Mouse (Mus musculus): ENCODE measurements around the gene Phtf1. TPM values are rescaled to one million over a fixed set of nuclear protein-coding genes. Genes with fewer than 3 reads are reported as not detected.
A peak's percentile ranks its signal among the peaks of the same experiment; 100 is the strongest.

The Phtf1 gene
- polyA plus RNA-seq, 1 experiment from 2014 or later: 28.9 TPM

DNA sequence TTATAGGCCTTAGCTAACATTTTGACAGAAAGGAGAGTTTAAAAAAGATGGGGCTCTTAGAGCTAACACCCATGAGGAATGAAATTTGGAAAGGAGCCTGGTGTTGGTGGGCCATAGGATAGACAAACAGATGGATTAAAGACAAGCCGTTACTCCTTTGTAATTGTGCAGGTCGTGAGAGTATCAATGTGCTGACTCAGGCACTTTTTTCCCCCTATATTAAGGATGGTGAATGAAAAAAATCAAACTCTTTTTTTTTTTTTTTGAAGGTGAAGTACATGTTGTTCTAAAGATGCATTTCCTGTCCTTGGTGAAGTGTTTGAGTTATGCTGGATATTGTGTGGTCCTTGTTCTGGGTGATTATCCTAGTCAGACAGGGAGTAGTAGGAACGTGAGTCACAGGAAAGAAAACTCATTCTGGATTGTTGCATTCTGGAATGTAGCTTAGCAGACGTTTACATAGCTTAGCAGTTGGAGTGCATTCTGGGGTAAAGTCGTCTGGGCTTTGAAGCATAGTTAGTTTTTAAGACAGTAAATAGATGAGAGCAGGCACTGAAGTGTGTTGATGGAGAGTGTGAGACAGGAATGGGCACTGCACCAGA lies 20.0 kb downstream of the Phtf1 start:
- Histone ChIP-seq H3K36me3 (peaks cover 73% of the 10 kb centered on the region), H3K4me3 (no peak overlapping the region), H3K27ac (replicated peaks) (no peak overlapping the region), H3K27me3 (no peaks in the 10 kb centered on the region), H3K4me1 (no peaks in the 10 kb centered on the region), H3K9ac (replicated peaks) (no peak overlapping the region), H3K9me3 (no peaks in the 10 kb centered on the region), H3K4me2 (replicated peaks) (no peak overlapping the region)
- 61% methylated on average over 5 of the region's 5 CpGs for WGBS
- no peak for ATAC-seq (replicated peaks)

DNA sequence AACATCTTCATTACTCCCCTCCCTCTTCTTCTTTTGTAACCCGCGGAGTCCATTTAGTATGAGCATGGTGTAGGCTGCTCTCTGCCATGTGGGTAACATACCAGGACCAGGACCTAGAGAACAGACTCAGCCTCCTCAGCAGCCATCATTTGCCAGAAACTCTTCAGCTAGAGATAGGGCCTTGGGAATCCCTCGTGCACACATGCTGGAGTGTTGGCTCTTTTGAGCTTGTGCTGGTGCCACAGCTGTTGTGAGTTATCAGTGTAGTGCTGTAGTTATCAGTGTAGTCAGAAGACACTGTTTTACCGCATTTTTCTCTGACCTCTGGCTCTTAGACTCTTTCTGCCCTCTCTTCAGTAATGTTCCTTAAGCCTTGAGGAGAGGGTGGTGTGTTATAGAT lies 21.4 kb downstream of the Phtf1 start:
- no peak overlapping the region for H3K27ac ChIP-seq (replicated peaks)
- no peaks in the 10 kb centered on the region for H3K9me3 ChIP-seq
- H3K36me3 ChIP-seq: peaks cover 67% of the 10 kb centered on the region
- no peak overlapping the region for H3K9ac ChIP-seq (replicated peaks)
- no peaks in the 10 kb centered on the region for H3K4me1 ChIP-seq
- H3K27me3 ChIP-seq: no peaks in the 10 kb centered on the region
- WGBS: 96% methylated on average over 4 of the region's 4 CpGs
- no peak overlapping the region for H3K4me3 ChIP-seq
- H3K4me2 ChIP-seq (replicated peaks): no peak overlapping the region
- no peak for ATAC-seq (replicated peaks)

DNA sequence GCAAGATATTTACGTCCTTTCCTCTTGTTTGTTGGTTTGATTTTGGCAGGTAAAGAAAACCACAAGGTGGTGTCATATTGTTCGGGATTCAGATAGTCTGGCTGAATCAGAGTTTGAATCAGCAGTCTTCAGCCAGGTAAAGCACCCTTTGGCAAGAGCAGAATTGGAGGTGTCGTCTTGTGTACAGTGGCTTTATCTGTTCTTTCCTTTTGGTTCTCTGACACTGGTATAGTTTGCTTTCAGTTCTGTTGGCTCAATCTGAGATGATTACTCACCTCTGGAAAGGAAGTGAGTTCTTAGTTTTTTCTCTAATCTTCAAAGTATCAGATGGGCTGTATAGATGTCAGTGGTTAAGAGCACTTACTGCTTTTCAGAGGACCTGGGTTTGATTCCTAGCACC lies 23.4 kb downstream of the Phtf1 start:
- Histone ChIP-seq H3K9me3 (no peaks in the 10 kb centered on the region), H3K4me3 (no peak overlapping the region), H3K36me3 (peaks cover 59% of the 10 kb centered on the region), H3K27ac (replicated peaks) (no peak overlapping the region), H3K9ac (replicated peaks) (no peak overlapping the region), H3K4me1 (no peaks in the 10 kb centered on the region), H3K4me2 (replicated peaks) (no peak overlapping the region), H3K27me3 (no peaks in the 10 kb centered on the region)
- WGBS: 91% methylated on average over 3 of the region's 3 CpGs
- ATAC-seq (replicated peaks): no peak

DNA sequence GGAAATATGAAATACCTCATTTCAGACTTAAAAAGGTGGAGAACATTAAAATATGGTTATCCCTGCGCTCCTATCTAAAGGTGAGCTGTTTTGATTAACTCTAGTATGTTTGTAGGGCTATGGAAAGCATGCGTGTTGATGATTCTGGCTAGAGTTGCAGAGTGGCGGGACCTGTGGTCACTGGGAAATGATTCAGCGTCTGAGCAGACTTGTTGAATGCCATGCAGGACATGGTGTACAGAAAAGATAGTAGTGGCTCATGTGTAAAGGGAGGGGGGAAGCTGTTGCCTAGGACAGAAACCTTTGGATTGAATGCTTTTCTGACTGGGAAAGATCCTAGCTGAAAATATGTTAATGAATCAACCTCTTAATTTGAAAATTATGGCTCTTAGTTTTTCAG lies 30.8 kb downstream of the Phtf1 start:
- no peak for ATAC-seq (replicated peaks)
- H3K27me3 ChIP-seq: no peaks in the 10 kb centered on the region
- H3K36me3 ChIP-seq: peaks cover 48% of the 10 kb centered on the region
- H3K27ac ChIP-seq (replicated peaks): no peak overlapping the region
- H3K9ac ChIP-seq (replicated peaks): no peak overlapping the region
- H3K4me3 ChIP-seq: no peak overlapping the region
- WGBS: 93% methylated on average over 4 of the region's 4 CpGs
- H3K4me2 ChIP-seq (replicated peaks): no peak overlapping the region
- no peaks in the 10 kb centered on the region for H3K4me1 ChIP-seq
- H3K9me3 ChIP-seq: no peaks in the 10 kb centered on the region

DNA sequence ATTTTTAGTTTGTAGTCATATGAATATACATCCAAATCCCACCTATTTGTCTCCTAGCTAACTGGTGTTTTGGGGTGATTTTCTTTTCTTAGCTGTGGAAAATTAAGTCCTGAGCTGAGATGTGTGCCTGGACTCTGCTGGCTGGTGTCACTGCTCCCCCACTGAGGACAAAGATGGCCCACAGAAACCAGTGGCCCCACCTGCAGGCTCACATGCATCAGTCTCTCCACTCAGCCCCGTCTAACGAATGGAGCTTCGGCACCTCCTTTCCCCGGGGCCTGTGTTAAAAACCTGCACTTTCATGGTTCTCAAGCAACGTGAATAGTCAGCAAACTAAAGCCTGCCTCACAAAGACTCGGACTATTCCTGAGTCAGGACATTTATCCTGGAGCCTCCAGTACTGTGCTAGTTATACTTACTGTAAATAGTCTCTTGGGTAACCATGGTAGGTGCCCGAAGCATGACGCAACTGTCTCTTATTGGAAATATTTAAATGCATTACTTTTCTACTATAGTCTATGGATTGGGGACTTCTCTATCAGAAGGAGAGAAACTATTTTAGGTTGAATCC lies 39.1 kb downstream of the Phtf1 start:
- no peak for ATAC-seq (replicated peaks)
- Histone ChIP-seq H3K9me3 (no peaks in the 10 kb centered on the region), H3K9ac (replicated peaks) (no peak overlapping the region), H3K4me1 (peaks cover 8% of the 10 kb centered on the region), H3K27ac (replicated peaks) (0 out of 2 replicates have a peak overlapping the region, but pooled peaks have one; percentile 23), H3K36me3 (peaks cover 51% of the 10 kb centered on the region), H3K4me2 (replicated peaks) (no peak overlapping the region), H3K27me3 (no peaks in the 10 kb centered on the region), H3K4me3 (no peak overlapping the region)
- 49% methylated on average over 8 of the region's 8 CpGs for WGBS

DNA sequence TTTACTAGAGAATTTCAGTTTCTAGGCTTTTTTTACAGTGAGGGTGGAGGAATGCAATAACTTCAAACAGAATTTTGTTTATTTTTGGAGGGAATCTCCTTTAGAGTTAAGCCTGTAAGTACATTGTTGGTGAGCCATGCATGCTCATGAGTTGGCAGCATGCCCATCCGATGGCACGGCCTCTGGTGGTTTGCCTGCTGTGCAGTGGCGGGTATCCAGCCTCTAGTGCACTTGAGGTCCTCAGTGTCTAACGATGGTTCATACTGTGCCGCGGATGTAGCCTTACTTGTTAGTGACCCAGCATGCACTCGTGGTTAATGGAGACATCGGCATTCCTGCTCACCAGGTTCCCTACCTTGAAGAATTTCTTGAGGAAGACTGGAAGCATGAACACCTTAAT lies 39.6 kb downstream of the Phtf1 start:
- no peak overlapping the region for H3K9ac ChIP-seq (replicated peaks)
- no peaks in the 10 kb centered on the region for H3K9me3 ChIP-seq
- WGBS: 38% methylated on average over 8 of the region's 8 CpGs
- peaks cover 8% of the 10 kb centered on the region for H3K4me1 ChIP-seq
- peaks cover 47% of the 10 kb centered on the region for H3K36me3 ChIP-seq
- no peak overlapping the region for H3K4me2 ChIP-seq (replicated peaks)
- H3K4me3 ChIP-seq: no peak overlapping the region
- no peaks in the 10 kb centered on the region for H3K27me3 ChIP-seq
- H3K27ac ChIP-seq (replicated peaks): no peak overlapping the region
- peak; percentile 51; the same call in 1 of the 2 replicates for ATAC-seq (replicated peaks)

DNA sequence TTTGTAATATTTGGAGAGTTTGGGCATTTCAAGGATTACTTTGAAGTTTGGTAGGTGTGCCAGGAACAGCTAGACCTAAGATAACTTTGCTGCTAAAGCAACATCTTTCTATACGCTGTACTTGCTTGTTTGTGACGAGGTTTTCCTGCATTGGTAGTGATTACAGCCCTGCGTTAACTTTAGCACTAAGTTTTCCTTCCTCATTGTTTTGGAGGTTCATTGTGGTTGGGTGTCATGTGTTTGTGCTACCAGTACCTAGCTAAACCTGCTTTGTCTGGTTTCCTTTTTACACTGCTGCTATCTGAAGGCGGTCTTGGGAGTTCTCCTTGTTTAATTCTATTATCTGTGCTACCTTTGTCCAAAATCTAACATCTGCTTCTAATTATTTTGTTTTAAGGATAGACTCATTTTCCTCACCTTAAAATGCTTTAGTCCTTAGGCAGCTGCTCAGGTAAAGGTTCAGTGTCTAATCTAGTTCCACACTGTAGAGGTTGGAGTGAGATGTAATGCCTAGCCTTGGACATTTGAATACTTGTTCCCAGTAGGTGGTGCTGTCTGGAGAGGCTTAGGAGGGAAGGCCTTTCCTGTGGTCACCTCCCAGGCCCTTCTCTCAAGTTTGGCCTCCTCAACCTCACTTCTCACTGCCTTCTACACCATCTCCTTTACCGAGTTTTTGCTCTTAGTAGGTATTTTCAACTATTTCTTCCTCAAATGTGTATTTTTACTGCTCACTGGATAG lies 42.2 kb downstream of the Phtf1 start:
- Histone ChIP-seq H3K9ac (replicated peaks) (no peak overlapping the region), H3K27ac (replicated peaks) (no peak overlapping the region), H3K27me3 (no peaks in the 10 kb centered on the region), H3K9me3 (no peaks in the 10 kb centered on the region), H3K36me3 (peaks cover 38% of the 10 kb centered on the region), H3K4me3 (no peak overlapping the region), H3K4me1 (peaks cover 8% of the 10 kb centered on the region), H3K4me2 (replicated peaks) (no peak overlapping the region)
- no peak for ATAC-seq (replicated peaks)
- 90% methylated on average over 5 of the region's 5 CpGs for WGBS

DNA sequence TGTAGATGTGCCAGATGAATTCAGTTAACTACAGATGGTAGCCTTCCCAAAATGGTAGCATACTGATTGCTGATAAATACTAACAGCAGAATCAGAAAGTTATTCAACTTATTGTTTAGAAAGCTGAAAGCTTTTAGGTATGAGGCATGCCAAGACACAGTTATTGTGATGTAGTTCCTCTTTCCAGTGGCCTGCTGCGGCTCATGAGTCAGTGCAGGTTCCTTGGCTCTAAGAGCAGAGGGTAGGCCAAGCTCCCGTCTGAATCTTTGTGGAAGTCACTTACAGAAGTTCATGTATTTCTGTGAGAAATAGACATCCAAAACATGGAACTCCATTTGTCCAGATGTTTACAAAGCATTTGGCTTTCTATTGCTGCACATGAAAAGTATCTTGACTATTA lies 44.1 kb downstream of the Phtf1 start:
- WGBS: 95% methylated on average over 2 of the region's 2 CpGs
- Histone ChIP-seq H3K4me1 (peaks cover 6% of the 10 kb centered on the region), H3K4me2 (replicated peaks) (no peak overlapping the region), H3K27me3 (no peaks in the 10 kb centered on the region), H3K27ac (replicated peaks) (no peak overlapping the region), H3K36me3 (peaks cover 34% of the 10 kb centered on the region), H3K4me3 (no peak overlapping the region), H3K9me3 (no peaks in the 10 kb centered on the region), H3K9ac (replicated peaks) (no peak overlapping the region)
- ATAC-seq (replicated peaks): no peak

DNA sequence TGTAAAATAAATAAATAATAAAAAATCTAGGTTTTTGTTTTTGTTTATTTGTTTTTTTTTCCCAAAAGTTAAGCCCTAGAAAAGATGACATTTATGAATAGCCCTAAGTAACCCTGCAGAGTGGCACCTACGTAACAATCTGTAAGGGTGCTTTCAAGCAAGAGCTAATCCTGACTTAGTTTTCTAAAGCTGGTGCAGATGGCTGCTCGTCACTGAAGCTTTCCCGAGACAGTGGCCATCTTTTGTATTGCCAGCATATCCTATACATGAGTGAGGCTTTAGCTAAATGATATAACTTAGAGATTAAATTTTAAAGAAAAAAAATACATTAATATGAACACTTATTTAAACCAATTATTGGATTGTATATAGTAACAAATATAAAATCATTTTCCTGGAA lies 50.0 kb downstream of the Phtf1 start:
- H3K36me3 ChIP-seq: peaks cover 30% of the 10 kb centered on the region
- ATAC-seq (replicated peaks): no peak

DNA sequence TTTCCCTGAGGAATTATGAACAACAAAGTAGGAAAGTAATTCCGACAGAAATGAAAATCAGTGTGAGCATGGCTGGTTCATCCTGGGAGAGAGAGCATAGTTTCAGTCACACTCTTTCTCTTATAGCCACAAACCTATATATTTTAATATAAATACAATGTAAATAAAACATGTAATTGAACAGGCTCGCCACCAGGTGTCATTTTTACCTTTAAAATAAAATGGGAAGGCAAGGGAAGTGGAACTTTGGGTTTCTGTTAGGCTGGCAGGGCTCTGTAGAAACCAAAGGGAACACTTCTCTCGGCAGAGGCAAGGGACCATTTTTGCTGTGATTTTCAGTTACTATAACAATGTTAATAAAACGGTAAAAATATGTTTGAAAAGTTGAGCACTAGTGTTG lies 51.5 kb downstream of the Phtf1 start:
- Histone ChIP-seq H3K27me3 (no peaks in the 10 kb centered on the region), H3K27ac (replicated peaks) (no peak overlapping the region), H3K36me3 (peaks cover 30% of the 10 kb centered on the region), H3K9ac (replicated peaks) (no peak overlapping the region), H3K4me1 (no peaks in the 10 kb centered on the region), H3K4me2 (replicated peaks) (no peak overlapping the region), H3K4me3 (no peak overlapping the region), H3K9me3 (no peaks in the 10 kb centered on the region)
- no peak for ATAC-seq (replicated peaks)
- WGBS: 65% methylated on average over 4 of the region's 4 CpGs

More for the DNA sequence above, 50.0 kb downstream of the Phtf1 start:
- no peaks in the 10 kb centered on the region for H3K27me3 ChIP-seq
- H3K27ac ChIP-seq (replicated peaks): no peak overlapping the region
- 43% methylated on average over 3 of the region's 3 CpGs for WGBS
- H3K9me3 ChIP-seq: no peaks in the 10 kb centered on the region
- no peaks in the 10 kb centered on the region for H3K4me1 ChIP-seq
- no peak overlapping the region for H3K4me2 ChIP-seq (replicated peaks)
- H3K4me3 ChIP-seq: no peak overlapping the region
- no peak overlapping the region for H3K9ac ChIP-seq (replicated peaks)

DNA sequence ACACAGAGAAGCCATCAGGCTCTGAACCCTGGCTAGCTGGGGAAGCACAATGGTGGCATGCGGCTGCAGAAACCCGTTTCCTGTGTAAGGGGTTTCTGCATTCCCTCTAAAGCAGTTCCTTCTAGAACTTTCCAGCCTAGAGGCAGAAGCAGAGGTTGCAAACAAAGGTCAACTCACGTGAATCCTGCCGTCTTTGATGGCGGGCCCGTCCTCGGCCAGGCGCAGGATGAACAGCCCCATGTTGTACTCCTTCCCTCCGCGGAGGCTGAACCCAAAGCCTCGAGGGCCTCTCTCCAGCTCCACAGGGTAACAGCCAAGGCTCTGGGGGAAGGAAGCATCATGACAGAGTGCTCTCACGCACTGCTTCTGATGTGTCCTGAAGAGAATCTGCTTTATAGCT lies 52.2 kb downstream of the Phtf1 start:
- H3K27me3 ChIP-seq: no peaks in the 10 kb centered on the region
- H3K4me3 ChIP-seq: no peak overlapping the region
- ATAC-seq (replicated peaks): no peak
- no peaks in the 10 kb centered on the region for H3K9me3 ChIP-seq
- no peak overlapping the region for H3K9ac ChIP-seq (replicated peaks)
- H3K27ac ChIP-seq (replicated peaks): no peak overlapping the region
- 93% methylated on average over 12 of the region's 12 CpGs for WGBS
- peaks cover 25% of the 10 kb centered on the region for H3K36me3 ChIP-seq
- H3K4me2 ChIP-seq (replicated peaks): no peak overlapping the region
- no peaks in the 10 kb centered on the region for H3K4me1 ChIP-seq

DNA sequence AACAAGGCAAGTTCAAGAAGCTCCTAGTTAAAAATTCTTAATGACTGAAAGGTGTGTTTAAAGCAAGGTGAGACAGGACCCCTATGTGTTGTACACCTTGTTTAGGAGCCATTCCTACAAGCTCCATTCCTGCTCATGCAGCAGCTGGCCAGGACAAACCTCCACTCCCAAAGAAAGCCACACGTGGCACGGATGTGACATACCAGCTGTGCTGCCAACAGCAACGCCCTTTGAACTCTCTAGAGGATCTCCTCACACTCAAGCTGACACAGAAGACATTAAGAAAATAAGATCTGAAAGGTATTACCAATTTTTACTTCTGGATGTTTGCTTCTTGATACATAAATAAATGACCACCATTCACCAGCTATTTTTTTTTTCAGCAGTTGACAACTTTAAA lies 59.0 kb downstream of the Phtf1 start:
- Histone ChIP-seq H3K4me2 (replicated peaks) (no peak overlapping the region), H3K27ac (replicated peaks) (no peak overlapping the region), H3K4me3 (no peak overlapping the region), H3K9me3 (no peaks in the 10 kb centered on the region), H3K27me3 (no peaks in the 10 kb centered on the region), H3K36me3 (peaks cover 6% of the 10 kb centered on the region; the same call in 1 of the 2 replicates), H3K4me1 (no peaks in the 10 kb centered on the region), H3K9ac (replicated peaks) (no peak overlapping the region)
- ATAC-seq (replicated peaks): no peak
- 73% methylated on average over 3 of the region's 3 CpGs for WGBS

All from forebrain, embryonic 15.5 days (tissue).